Mouse (Mus musculus) intestine, postnatal 0 days (tissue): Measurements from ENCODE around the gene Trim13. TPM values are rescaled to one million over a fixed set of nuclear protein-coding genes. Genes with fewer than 3 reads are reported as not detected.

ENCODE experiments used
- ATAC-seq: fragments of 200-750 bp; cut with Nextera tagmentation; 2 replicates; pipeline ENCODE4 v1.8.0; 2017; ENCODE audit warnings: mild to moderate bottlenecking, moderate TSS enrichment, moderate library complexity
- H3K27ac ChIP-seq: fragments of 300-500 bp; sonication (generic); 2 replicates; pipeline ENCODE4 v1.5.1; 2014; ENCODE audit warnings: mild to moderate bottlenecking, low read depth, low read length, moderate library complexity
- H3K27me3 ChIP-seq: fragments of 300-500 bp; sonication (generic); replicated peaks from 2 replicates; pipeline ENCODE4 v1.6.1; 2014; ENCODE audit warnings: low read length, mixed read lengths; ENCODE audit not compliant: control insufficient read depth, insufficient read depth
- H3K36me3 ChIP-seq: fragments of 300-500 bp; sonication (generic); 2 replicates; pipeline ENCODE4 v1.6.1; 2014; ENCODE audit warnings: mild to moderate bottlenecking, moderate library complexity; ENCODE audit not compliant: control insufficient read depth, insufficient read depth
- H3K4me1 ChIP-seq: fragments of 300-500 bp; sonication (generic); replicated peaks from 2 replicates; pipeline ENCODE4 v1.6.1; 2014; ENCODE audit warnings: antibody characterized with exemption, low read length, mixed read lengths; ENCODE audit not compliant: control insufficient read depth, insufficient read depth
- H3K4me2 ChIP-seq: fragments of 300-500 bp; sonication (generic); replicated peaks from 2 replicates; pipeline ENCODE4 v1.6.1; 2014; ENCODE audit warnings: low read depth, mild to moderate bottlenecking, moderate library complexity
- H3K4me3 ChIP-seq: fragments of 300-500 bp; sonication (generic); 2 replicates; pipeline ENCODE4 v1.5.1; 2014; ENCODE audit warnings: low read depth, low read length
- H3K9ac ChIP-seq: fragments of 300-500 bp; sonication (generic); 2 replicates; pipeline ENCODE4 v1.6.1; 2014; ENCODE audit warnings: mild to moderate bottlenecking, low read depth, low read length
- H3K9me3 ChIP-seq: fragments of 300-500 bp; sonication (generic); 2 replicates; pipeline ENCODE4 v1.6.1; 2016; ENCODE audit warnings: mixed run types; ENCODE audit not compliant: control insufficient read depth
- CTCF ChIP-seq: sonication (generic); IDR thresholded peaks from 2 replicates; pipeline ENCODE4 v1.5.1; 2016; ENCODE audit warnings: low read depth, mild to moderate bottlenecking, control low read depth, antibody characterized with exemption, moderate library complexity
- whole genome bisulfite sequencing: fragments of 180-500 bp; shearing (Covaris S2); extraction: QIAGEN DNeasy Blood & Tissue Kit; methylation state at CpG from one replicate; pipeline ENCODE4 v1.1.7; 2014; 5-methylcytosine and 5-hydroxymethylcytosine counted together
- microRNA counts: library from miRNA; unstranded; fragments of <30 nt; microRNA quantifications from one replicate; lab custom pipeline; 2016
- microRNA-seq: library from miRNA; unstranded; fragments of <30 nt; microRNA quantifications from one replicate; pipeline ENCODE4, GENCODE M21; 2016
- polyA plus RNA-seq: library from polyadenylated mRNA; unstranded; fragments of >200 nt; fragmentation: Nextera tagmentation; extraction: Ambion mirVana; gene quantifications from 2 replicates; pipeline ENCODE4 v1.2.1, GENCODE M21; 2015

Gene Trim13
- polyA plus RNA-seq, 1 experiment from 2014 or later, result 7.9 TPM

DNA sequence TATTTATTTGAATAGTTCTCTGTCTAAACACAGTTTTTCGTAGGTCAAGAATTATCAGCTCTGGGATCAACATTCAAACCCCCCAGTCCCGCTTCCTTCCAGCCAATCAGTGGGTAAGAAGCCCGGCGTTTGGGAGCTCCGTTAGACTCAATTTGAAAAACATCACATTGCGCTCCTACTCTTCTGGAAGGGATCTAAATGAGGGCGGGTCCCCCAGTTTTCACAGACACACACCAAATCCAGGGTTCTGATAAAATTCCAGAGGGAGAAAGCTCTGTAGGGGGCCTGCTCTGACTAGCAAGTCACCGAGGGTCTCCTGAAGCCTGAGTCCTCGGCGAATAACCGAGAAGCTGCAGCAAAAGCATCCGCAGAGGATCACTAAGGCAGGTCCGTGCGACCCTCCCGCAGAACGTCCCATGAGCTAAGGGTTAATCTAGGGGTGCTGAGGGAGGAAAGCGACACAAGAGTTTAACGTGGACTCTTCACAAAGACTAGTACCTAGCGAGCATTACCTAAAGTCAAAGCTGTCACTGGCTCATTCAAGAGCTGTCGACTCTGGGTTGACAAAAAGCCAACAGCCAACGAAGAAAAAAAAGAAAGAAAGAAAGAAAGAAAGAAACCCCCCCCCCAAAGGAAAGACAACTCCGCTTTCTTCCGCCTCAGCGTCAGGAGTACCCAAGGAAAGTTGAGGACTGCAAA, 49.3 kb downstream of the Trim13 start:
- Histone ChIP-seq H3K36me3 (no peaks in the 10 kb centered on the region), H3K9ac (peak overlapping the region; percentile 91), H3K4me2 (peak overlapping the region; percentile 89), H3K4me1 (no peaks in the 10 kb centered on the region), H3K9me3 (no peaks in the 10 kb centered on the region), H3K27me3 (no peaks in the 10 kb centered on the region), H3K4me3 (peak overlapping the region; percentile 89), H3K27ac (peak overlapping the region; percentile 93)
- under 1% methylated on average over 24 of the region's 24 CpGs for WGBS
- no peak for ATAC-seq
- TF ChIP-seq CTCF, result no peak

DNA sequence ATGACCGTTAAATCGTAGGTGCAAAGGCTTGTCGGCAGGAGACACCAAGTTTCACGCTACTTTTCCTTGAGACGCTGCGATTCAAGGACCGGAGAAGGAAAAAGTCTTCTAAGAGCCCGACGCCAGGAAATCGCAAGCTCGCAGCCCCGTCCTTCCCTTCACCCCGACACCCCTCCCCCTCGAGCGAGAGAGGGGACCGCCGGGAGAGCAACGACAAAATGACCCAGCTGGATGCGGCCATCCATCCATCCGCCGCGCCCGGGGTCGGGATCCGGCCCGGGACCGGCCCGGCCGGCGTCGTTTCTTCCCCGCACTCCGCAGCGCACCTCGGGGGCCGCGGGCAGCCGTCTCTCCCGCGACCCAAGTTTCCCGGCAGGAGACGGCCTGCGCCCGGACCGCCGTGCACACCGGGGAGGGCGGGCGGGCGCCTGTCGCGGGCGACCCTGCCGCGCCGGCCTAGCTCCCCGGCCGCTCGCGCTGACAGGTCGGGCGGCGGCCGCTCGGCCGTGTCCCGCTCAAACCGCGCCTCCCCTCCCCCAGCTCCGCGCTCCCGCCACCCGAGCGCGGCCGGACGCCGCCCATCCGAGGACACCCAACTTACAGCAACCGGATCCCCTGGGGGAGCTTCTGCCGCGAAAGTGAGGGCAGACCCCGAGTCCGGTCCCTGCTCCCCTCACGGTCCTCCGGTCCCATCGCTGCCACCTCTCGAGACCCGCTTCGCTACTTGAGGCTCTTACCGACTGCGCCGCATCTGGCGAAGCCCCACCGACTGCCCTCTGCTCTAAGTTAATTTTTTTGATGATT, 50.0 kb downstream of the Trim13 start:
- Histone ChIP-seq H3K9me3 (no peaks in the 10 kb centered on the region), H3K27ac (peak overlapping the region; percentile 93), H3K4me3 (peak overlapping the region; percentile 89), H3K9ac (peak overlapping the region; percentile 91), H3K27me3 (no peaks in the 10 kb centered on the region), H3K4me2 (peak overlapping the region; percentile 89), H3K4me1 (no peaks in the 10 kb centered on the region), H3K36me3 (no peaks in the 10 kb centered on the region)
- under 1% methylated on average over 74 of the region's 95 CpGs for WGBS
- TF ChIP-seq CTCF, result no peak
- peak; percentile 74 for ATAC-seq

GRCm38 (mm10) chr14:61648685-61649504, 50.8 kb downstream of the Trim13 start:
- H3K4me3 ChIP-seq, result peak overlapping the region; percentile 89
- H3K36me3 ChIP-seq, result no peaks in the 10 kb centered on the region
- no peaks in the 10 kb centered on the region for H3K27me3 ChIP-seq
- no peaks in the 10 kb centered on the region for H3K4me1 ChIP-seq
- TF ChIP-seq CTCF, result peak; percentile 12; the same call in 1 of the 2 replicates
- peak; percentile 91 for ATAC-seq
- H3K27ac ChIP-seq, result peak overlapping the region; percentile 93
- peak overlapping the region; percentile 89 for H3K4me2 ChIP-seq
- H3K9me3 ChIP-seq, result no peaks in the 10 kb centered on the region
- WGBS, result 1% methylated on average over 62 of the region's 62 CpGs
- peak overlapping the region; percentile 91 for H3K9ac ChIP-seq

- TF ChIP-seq CTCF, result peak; percentile 77
- Histone ChIP-seq H3K27me3 (no peaks in the 10 kb centered on the region), H3K4me3 (no peak overlapping the region), H3K27ac (no peak overlapping the region; the same call in 1 of the 2 replicates), H3K9me3 (no peaks in the 10 kb centered on the region), H3K9ac (no peak overlapping the region), H3K36me3 (no peaks in the 10 kb centered on the region; the same call in 1 of the 2 replicates), H3K4me2 (0 out of 2 replicates have a peak overlapping the region, but pooled peaks have one; percentile 18), H3K4me1 (no peaks in the 10 kb centered on the region)
- 40% methylated on average over 9 of the region's 9 CpGs for WGBS
- ATAC-seq, result no peak
These were observed 52.4 kb downstream of the Trim13 start for GRCm38 (mm10) chr14:61650291-61650960.

MicroRNAs encoded within 50 kb of the gene (microRNA counts, 519-probe panel; counts per million panel counts)
- microRNA mmu-miR-15a (lab: Ali Mortazavi, UCI), result 5,481 counts per million, percentile 90 among the panel's probes with 10 or more counts
- 6,304 counts per million, percentile 98 among the panel's probes with 10 or more counts for microRNA mmu-miR-16 (lab: Ali Mortazavi, UCI)

Small RNAs within 50 kb of the gene (microRNA-seq; reads per million reads assigned to microRNA genes)
- gene Mir15a, result 4,299 reads per million, percentile 89 among the genes with 10 or more reads in this experiment
- gene Mir16-1, result 2,610 reads per million, percentile 85 among the genes with 10 or more reads in this experiment

Other genes starting within 250 kb of the Trim13 start
- gene Ebpl, start 237.8 kb upstream of the Trim13 start, polyA plus RNA-seq, result 11.1 and 12.1 TPM in 2 replicates
- gene Kpna3, start 158.4 kb upstream of the Trim13 start, polyA plus RNA-seq, result 18.9 and 20.0 TPM in 2 replicates
- 36.1 and 36.5 TPM in 2 replicates for gene Spryd7, start 41.4 kb upstream of the Trim13 start, polyA plus RNA-seq
- gene Kcnrg, start 9.2 kb downstream of the Trim13 start, polyA plus RNA-seq, result 0.25 and 0.27 TPM in 2 replicates